Mouse (Mus musculus) heart, embryonic 16.5 days (tissue): ENCODE results near the gene Gcgr. TPM values are rescaled to one million over a fixed set of nuclear protein-coding genes. Genes with fewer than 3 reads are reported as not detected.
A peak's percentile ranks its signal among the peaks of the same experiment; 100 is the strongest.

Experiments used
- ATAC-seq: fragments of 200-750 bp; cut with Nextera tagmentation; replicated peaks from 2 replicates; pipeline ENCODE4 v1.8.0; 2017; ENCODE audit warnings: moderate number of reproducible peaks; ENCODE audit not compliant: insufficient read depth, low FRiP score; ENCODE audit errors: extremely low read depth
- H3K27ac ChIP-seq: fragments of 300-500 bp; sonication (generic); 2 replicates; pipeline ENCODE4 v1.5.1; 2014; ENCODE audit warnings: mild to moderate bottlenecking, low read length, control low read depth, moderate library complexity
- H3K27me3 ChIP-seq: fragments of 300-500 bp; sonication (generic); 2 replicates; pipeline ENCODE4 v1.6.1; 2014; ENCODE audit warnings: low read length, mixed read lengths; ENCODE audit not compliant: control insufficient read depth, insufficient read depth
- H3K36me3 ChIP-seq: fragments of 300-500 bp; sonication (generic); 2 replicates; pipeline ENCODE4 v1.6.1; 2014; ENCODE audit not compliant: control insufficient read depth, insufficient read depth
- H3K4me1 ChIP-seq: fragments of 300-500 bp; sonication (generic); 2 replicates; pipeline ENCODE4 v1.6.1; 2014; ENCODE audit warnings: low read length, mixed read lengths; ENCODE audit not compliant: control insufficient read depth, insufficient read depth
- H3K4me2 ChIP-seq: fragments of 300-500 bp; sonication (generic); 2 replicates; pipeline ENCODE4 v1.6.1; 2014; ENCODE audit warnings: low read depth, mild to moderate bottlenecking, control low read depth, low read length
- H3K4me3 ChIP-seq: fragments of 300-500 bp; sonication (generic); 2 replicates; pipeline ENCODE4 v1.5.1; 2014; ENCODE audit warnings: mild to moderate bottlenecking, control low read depth, low read length
- H3K9ac ChIP-seq: fragments of 300-500 bp; sonication (generic); 2 replicates; pipeline ENCODE4 v1.6.1; 2014; ENCODE audit warnings: low read length, control low read depth
- H3K9me3 ChIP-seq: fragments of 300-500 bp; sonication (generic); replicated peaks from 2 replicates; pipeline ENCODE4 v1.6.1; 2016; ENCODE audit warnings: low read length; ENCODE audit not compliant: control insufficient read depth
- WGBS: fragments of 180-500 bp; shearing (Covaris S2); extraction: QIAGEN DNeasy Blood & Tissue Kit; methylation state at CpG from one replicate; pipeline ENCODE4 v1.1.7; 2014; 5-methylcytosine and 5-hydroxymethylcytosine counted together
- polyA plus RNA-seq: library from polyadenylated mRNA; unstranded; fragments of >200 nt; fragmentation: Nextera tagmentation; extraction: Ambion mirVana; gene quantifications from 2 replicates; pipeline ENCODE4 v1.2.1, GENCODE M21; 2015

Gcgr gene
- polyA plus RNA-seq, 1 experiment from 2014 or later = 1.4 TPM

DNA sequence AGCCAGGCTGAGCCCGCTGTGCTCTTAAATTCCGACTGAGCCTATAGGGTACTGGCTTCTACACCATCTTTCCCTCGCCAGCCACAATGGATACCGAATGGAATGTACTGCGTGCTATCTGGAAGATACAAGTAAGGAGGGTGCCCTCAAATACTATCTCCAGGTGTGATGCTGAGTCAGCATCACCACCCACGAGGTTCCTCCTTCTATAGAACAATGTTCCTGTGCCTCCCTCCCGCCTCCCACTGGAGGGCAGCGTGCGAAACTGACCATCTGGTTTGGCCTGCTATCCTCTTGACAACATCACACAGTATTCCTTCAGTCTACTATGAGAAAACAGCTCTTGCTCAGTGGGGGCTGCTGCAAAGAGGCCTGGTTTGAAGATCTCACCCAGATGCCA, 34.6 kb downstream of the Gcgr start:
- 86% methylated on average over 9 of the region's 9 CpGs for WGBS
- no peak overlapping the region for H3K9ac ChIP-seq
- no peaks in the 10 kb centered on the region for H3K27me3 ChIP-seq
- no peaks in the 10 kb centered on the region for H3K4me1 ChIP-seq
- H3K36me3 ChIP-seq = peaks cover 87% of the 10 kb centered on the region
- H3K4me2 ChIP-seq = no peak overlapping the region
- no peaks in the 10 kb centered on the region for H3K9me3 ChIP-seq
- ATAC-seq = no peak
- no peak overlapping the region for H3K4me3 ChIP-seq
- no peak overlapping the region for H3K27ac ChIP-seq

- no peak for ATAC-seq
- Histone ChIP-seq H3K4me1 (peaks cover 10% of the 10 kb centered on the region), H3K4me3 (no peak overlapping the region), H3K9me3 (no peaks in the 10 kb centered on the region), H3K27me3 (no peaks in the 10 kb centered on the region), H3K4me2 (no peak overlapping the region), H3K9ac (no peak overlapping the region), H3K36me3 (peaks cover 69% of the 10 kb centered on the region), H3K27ac (no peak overlapping the region)
- WGBS = 89% methylated on average over 6 of the region's 6 CpGs
Measured at GRCm38 (mm10) chr11:120568324-120568723, 37.8 kb downstream of the Gcgr start.

DNA sequence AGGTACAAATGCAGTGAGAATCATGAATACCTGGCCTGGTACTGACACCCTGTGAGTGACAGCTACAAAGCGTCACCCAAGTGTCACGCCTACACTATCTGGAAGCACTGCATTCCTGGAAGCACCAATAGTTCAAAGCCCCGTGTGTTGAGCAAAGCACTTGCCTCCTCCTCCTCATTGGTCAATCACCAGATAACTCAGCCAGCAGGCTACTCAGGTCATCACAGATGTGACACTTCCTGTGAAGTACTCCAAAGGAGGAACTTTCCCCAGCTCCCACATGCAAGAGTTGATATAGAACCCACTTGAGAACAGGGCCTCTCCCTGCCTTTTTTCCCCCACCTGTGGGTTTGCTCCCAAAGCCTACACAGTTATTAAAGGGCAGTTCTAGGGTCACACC, 40.6 kb downstream of the Gcgr start:
- ATAC-seq = no peak
- Histone ChIP-seq H3K27me3 (no peaks in the 10 kb centered on the region), H3K27ac (no peak overlapping the region), H3K4me1 (peaks cover 19% of the 10 kb centered on the region), H3K4me3 (peak overlapping the region; percentile 97), H3K36me3 (peaks cover 46% of the 10 kb centered on the region), H3K4me2 (peak overlapping the region; percentile 90), H3K9me3 (no peaks in the 10 kb centered on the region), H3K9ac (peak overlapping the region; percentile 97)
- 38% methylated on average over 3 of the region's 3 CpGs for WGBS

GRCm38 (mm10) chr11:120571754-120572416, 41.4 kb downstream of the Gcgr start:
- Histone ChIP-seq H3K27me3 (no peaks in the 10 kb centered on the region), H3K4me3 (peak overlapping the region; percentile 97), H3K27ac (peak overlapping the region; percentile 92), H3K4me1 (peaks cover 19% of the 10 kb centered on the region), H3K9ac (peak overlapping the region; percentile 97), H3K4me2 (peak overlapping the region; percentile 90), H3K9me3 (no peaks in the 10 kb centered on the region), H3K36me3 (peaks cover 38% of the 10 kb centered on the region)
- WGBS = 4% methylated on average over 11 of the region's 11 CpGs
- ATAC-seq = no peak

- Histone ChIP-seq H3K27me3 (no peaks in the 10 kb centered on the region), H3K36me3 (peaks cover 33% of the 10 kb centered on the region), H3K27ac (peak overlapping the region; percentile 92), H3K4me2 (peak overlapping the region; percentile 90), H3K9ac (peak overlapping the region; percentile 97), H3K9me3 (no peaks in the 10 kb centered on the region), H3K4me1 (peaks cover 19% of the 10 kb centered on the region), H3K4me3 (peak overlapping the region; percentile 97)
- peak; percentile 8 for ATAC-seq
- WGBS = 0% methylated on average over 24 of the region's 24 CpGs
Measured at GRCm38 (mm10) chr11:120572417-120572751, 41.9 kb downstream of the Gcgr start.

- WGBS = under 1% methylated on average over 94 of the region's 94 CpGs
- peak within 1 kb of the TSS; percentile 90 for H3K4me2 ChIP-seq
- no peaks in the 10 kb centered on the region for H3K27me3 ChIP-seq
- peak; percentile 96 for ATAC-seq
- H3K9me3 ChIP-seq = no peaks in the 10 kb centered on the region
- H3K9ac ChIP-seq = peak within 1 kb of the TSS; percentile 97
- peak within 1 kb of the TSS; percentile 99 for H3K27ac ChIP-seq
- peaks cover 33% of the 10 kb centered on the region for H3K36me3 ChIP-seq
- peak within 1 kb of the TSS; percentile 97 for H3K4me3 ChIP-seq
- H3K4me1 ChIP-seq = peaks cover 19% of the 10 kb centered on the region
Measured at GRCm38 (mm10) chr11:120572752-120573584, 42.5 kb downstream of the Gcgr start, which contains the start of gene P4hb. Gene P4hb, minus strand, starts transcription at chr11:120573253.

DNA sequence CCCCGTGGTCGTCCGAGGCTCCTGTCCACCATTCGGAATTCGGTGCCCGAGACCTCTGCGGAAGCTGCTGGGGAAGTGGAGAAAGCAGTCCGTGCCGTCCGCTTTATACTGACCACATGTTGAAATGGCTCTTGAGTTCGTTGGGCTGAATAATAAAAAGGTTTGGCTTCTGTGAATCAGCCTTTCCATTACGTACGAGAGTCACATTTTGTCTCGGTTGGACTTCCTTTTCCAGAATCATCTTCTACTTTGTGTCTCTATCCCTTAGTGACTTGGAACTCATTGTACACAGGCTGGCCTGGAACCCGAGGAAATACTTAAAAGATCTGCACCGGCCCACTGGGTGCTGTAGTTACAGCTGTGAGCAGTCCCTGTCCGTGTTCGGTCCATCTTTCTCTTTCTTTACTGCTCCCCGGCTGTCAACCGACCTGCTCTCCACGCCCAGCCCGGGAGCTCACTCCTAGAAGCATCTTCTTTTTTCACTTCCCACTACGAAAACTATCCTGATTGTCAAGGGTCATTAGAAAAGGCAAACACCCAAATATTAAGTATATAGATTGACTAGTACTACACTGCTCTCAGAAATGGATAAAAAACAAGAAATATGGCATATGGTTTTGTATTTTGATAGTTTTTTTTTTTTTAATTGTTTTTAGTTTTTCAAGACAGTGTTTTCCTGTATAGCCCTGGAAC, 43.2 kb downstream of the Gcgr start:
- under 1% methylated on average over 23 of the region's 23 CpGs for WGBS
- peak overlapping the region; percentile 95 for H3K9ac ChIP-seq
- no peaks in the 10 kb centered on the region for H3K27me3 ChIP-seq
- H3K4me3 ChIP-seq = peak overlapping the region; percentile 97
- H3K9me3 ChIP-seq = no peaks in the 10 kb centered on the region
- H3K4me2 ChIP-seq = peak overlapping the region; percentile 68
- H3K4me1 ChIP-seq = peaks cover 19% of the 10 kb centered on the region
- H3K36me3 ChIP-seq = peaks cover 33% of the 10 kb centered on the region
- H3K27ac ChIP-seq = peak overlapping the region; percentile 99
- 0 out of 2 replicates have a peak, but pooled peaks have one; percentile 0 for ATAC-seq

- H3K9ac ChIP-seq = peak overlapping the region; percentile 95
- no peaks in the 10 kb centered on the region for H3K9me3 ChIP-seq
- peak overlapping the region; percentile 68 for H3K4me2 ChIP-seq
- no peaks in the 10 kb centered on the region for H3K27me3 ChIP-seq
- peak overlapping the region; percentile 68 for H3K27ac ChIP-seq
- peaks cover 21% of the 10 kb centered on the region for H3K4me1 ChIP-seq
- peak overlapping the region; percentile 97 for H3K4me3 ChIP-seq
- WGBS = 25% methylated on average over 5 of the region's 5 CpGs
- no peak for ATAC-seq
- H3K36me3 ChIP-seq = peaks cover 38% of the 10 kb centered on the region
Measured at GRCm38 (mm10) chr11:120574278-120574600, 43.7 kb downstream of the Gcgr start.

GRCm38 (mm10) chr11:120575046-120575445, 44.5 kb downstream of the Gcgr start:
- H3K27ac ChIP-seq = no peak overlapping the region; the same call in 1 of the 2 replicates
- WGBS = 84% methylated on average over 2 of the region's 2 CpGs

More at GRCm38 (mm10) chr11:120575046-120575445, 44.5 kb downstream of the Gcgr start:
- H3K9me3 ChIP-seq = no peaks in the 10 kb centered on the region
- H3K4me2 ChIP-seq = no peak overlapping the region
- no peak for ATAC-seq
- no peak overlapping the region for H3K9ac ChIP-seq
- H3K27me3 ChIP-seq = no peaks in the 10 kb centered on the region
- peaks cover 29% of the 10 kb centered on the region for H3K4me1 ChIP-seq
- peaks cover 37% of the 10 kb centered on the region for H3K36me3 ChIP-seq
- H3K4me3 ChIP-seq = no peak overlapping the region
